Mouse (Mus musculus): ENCODE results near the gene Cdc45. TPM values are rescaled to one million over a fixed set of nuclear protein-coding genes. Genes with fewer than 3 reads are reported as not detected.
"Not testable (repeated sequence)": the region's sequence is repeated elsewhere in the genome, so short reads cannot be mapped to it uniquely, and the experiment has no call there.

Gene Cdc45
- 1 to 10 TPM; 1.9 to 3.0 (median 2.3) TPM for total RNA-seq (2022)

- DNase-seq (ENCODE audit: low spot score) = peak; percentile 94
Observed at GRCm38 (mm10) chr16:18811468-18812384, at the start of gene Cdc45, which contains the start of gene Ufd1. Cdc45 (minus strand) TSS chr16:18811987. Ufd1 (plus strand) TSS chr16:18811779.

- peak; percentile 67 for DNase-seq (ENCODE audit: low spot score)
Observed at GRCm38 (mm10) chr16:18860186-18860585, 48.4 kb upstream of the Cdc45 start.

- DNase-seq (ENCODE audit: low spot score) = peak; percentile 61
Observed at GRCm38 (mm10) chr16:18858551-18858950, 46.8 kb upstream of the Cdc45 start.

GRCm38 (mm10) chr16:18849521-18850190 is 37.9 kb upstream of the Cdc45 start:
- not testable (repeated sequence) for DNase-seq (ENCODE audit: low spot score)

- no peak for DNase-seq (ENCODE audit: low spot score)
Observed at GRCm38 (mm10) chr16:18846301-18846820, 34.6 kb upstream of the Cdc45 start.

- DNase-seq (ENCODE audit: low spot score) = peak; percentile 26
Observed at GRCm38 (mm10) chr16:18838346-18838745, 26.6 kb upstream of the Cdc45 start.

GRCm38 (mm10) chr16:18836468-18837208 is 24.9 kb upstream of the Cdc45 start, which contains the start of the genes 2510002D24Rik and Gm28539:
2510002D24Rik (plus strand) TSS chr16:18836578.
Gm28539 (plus strand) TSS chr16:18836584.
- DNase-seq (ENCODE audit: low spot score) = peak; percentile 96

- no peak for DNase-seq (ENCODE audit: low spot score)
Observed at GRCm38 (mm10) chr16:18836073-18836467, 24.3 kb upstream of the Cdc45 start.

GRCm38 (mm10) chr16:18833486-18833885 is 21.7 kb upstream of the Cdc45 start:
- no peak for DNase-seq (ENCODE audit: low spot score)

- no peak for DNase-seq (ENCODE audit: low spot score)
Observed at GRCm38 (mm10) chr16:18829102-18829501, 17.3 kb upstream of the Cdc45 start.

GRCm38 (mm10) chr16:18828630-18829029 is 16.8 kb upstream of the Cdc45 start:
- no peak for DNase-seq (ENCODE audit: low spot score)

GRCm38 (mm10) chr16:18822925-18823324 is 11.1 kb upstream of the Cdc45 start:
- no peak for DNase-seq (ENCODE audit: low spot score)

- DNase-seq (ENCODE audit: low spot score) = no peak
Observed at GRCm38 (mm10) chr16:18822356-18822755, 10.6 kb upstream of the Cdc45 start.

GRCm38 (mm10) chr16:18812385-18812910 is 661 bp upstream of the Cdc45 start:
- no peak for DNase-seq (ENCODE audit: low spot score)

- no peak for DNase-seq (ENCODE audit: low spot score)
Observed at GRCm38 (mm10) chr16:18811032-18811431, 755 bp downstream of the Cdc45 start.

- no peak for DNase-seq (ENCODE audit: low spot score)
Observed at GRCm38 (mm10) chr16:18809001-18809400, 2.8 kb downstream of the Cdc45 start.

GRCm38 (mm10) chr16:18805746-18806145 is 6.0 kb downstream of the Cdc45 start:
- DNase-seq (ENCODE audit: low spot score) = no peak

GRCm38 (mm10) chr16:18798841-18799240 is 12.9 kb downstream of the Cdc45 start:
- peak; percentile 66 for DNase-seq (ENCODE audit: low spot score)

- DNase-seq (ENCODE audit: low spot score) = no peak
Observed at GRCm38 (mm10) chr16:18798151-18798550, 13.6 kb downstream of the Cdc45 start.

- no peak for DNase-seq (ENCODE audit: low spot score)
Observed at GRCm38 (mm10) chr16:18796645-18797044, 15.1 kb downstream of the Cdc45 start.

GRCm38 (mm10) chr16:18795223-18795899 is 16.4 kb downstream of the Cdc45 start:
- no peak for DNase-seq (ENCODE audit: low spot score)

All from heart, adult 8-10 months (tissue).